Mouse (Mus musculus) kidney, adult 2 months (tissue): ENCODE measurements around the gene Nars2.

Experiments used
- CTCF ChIP-seq: fragments of 200-500 bp; conservative IDR thresholded peaks from 2 replicates; pipeline ENCODE4 v1.5.1; 2011; ENCODE audit warnings: low read depth, mild to moderate bottlenecking, control low read depth, low read length, moderate library complexity, mixed read lengths; ENCODE audit not compliant: insufficient read depth, insufficient read length
- POLR2A ChIP-seq: fragments of 200-500 bp; IDR thresholded peaks from one replicate; pipeline ENCODE4 v1.6.1; 2011; ENCODE audit warnings: low read depth, low read length, control low read depth

- TF ChIP-seq CTCF (no peak), POLR2A (no peak)
Observed at GRCm38 (mm10) chr7:97032412-97032811, 81.1 kb downstream of the Nars2 start.
